Mouse (Mus musculus): Measurements from ENCODE around the gene C1qtnf6. TPM values are rescaled to one million over a fixed set of nuclear protein-coding genes. Genes with fewer than 3 reads are reported as not detected.

The C1qtnf6 gene
- total and polyA plus RNA-seq, 2 experiments from 2014 or later = 6.1 to 10.2 TPM

DNA sequence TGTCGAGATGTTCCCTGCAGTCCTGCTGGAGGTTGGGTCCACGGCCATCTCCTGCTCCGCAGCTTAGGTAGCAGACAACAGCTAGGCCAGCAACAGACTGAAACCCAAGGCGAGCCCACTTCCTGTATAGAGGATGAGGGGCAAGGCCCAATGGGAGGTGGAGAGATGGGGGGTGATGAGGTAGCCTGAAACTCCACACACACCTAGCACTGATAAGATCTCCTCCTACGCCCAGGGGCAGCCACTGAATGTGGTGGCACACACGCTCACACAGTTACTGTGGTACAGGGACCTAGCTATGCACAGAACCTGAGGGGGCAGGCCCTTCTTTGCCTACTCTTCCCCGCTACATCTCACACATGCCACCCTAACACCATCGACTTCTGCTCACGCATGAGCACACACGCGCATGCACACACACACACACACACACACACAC is 36.2 kb downstream of the C1qtnf6 start, which contains the start of gene Il2rb:
TSS of gene Il2rb (minus strand) at position 304 of the 439 bp plus-strand sequence.
- Histone ChIP-seq H3K9me3 (ENCODE audit: low read length) (no peaks in the 10 kb centered on the region), H3K4me2 (ENCODE audit: low read depth, low read length) (no peak within 1 kb of the TSS), H3K27ac (no peak within 1 kb of the TSS), H3K9ac (replicated peaks; ENCODE audit: low read length) (no peak within 1 kb of the TSS), H3K4me1 (ENCODE audit: insufficient read depth, low read length) (no peaks in the 10 kb centered on the region), H3K36me3 (ENCODE audit: insufficient read depth, low read length) (no peaks in the 10 kb centered on the region), H3K4me3 (ENCODE audit: low read length) (no peak within 1 kb of the TSS), H3K27me3 (ENCODE audit: insufficient read depth, low read length) (no peaks in the 10 kb centered on the region)
- ATAC-seq (no peak), DNase-seq (ENCODE audit: low spot score) (no peak)
- no peak for TF ChIP-seq CTCF (IDR thresholded peaks at IDR 0.05; ENCODE audit: low read depth)
- 86% methylated on average over 11 of the region's 11 CpGs for WGBS

DNA sequence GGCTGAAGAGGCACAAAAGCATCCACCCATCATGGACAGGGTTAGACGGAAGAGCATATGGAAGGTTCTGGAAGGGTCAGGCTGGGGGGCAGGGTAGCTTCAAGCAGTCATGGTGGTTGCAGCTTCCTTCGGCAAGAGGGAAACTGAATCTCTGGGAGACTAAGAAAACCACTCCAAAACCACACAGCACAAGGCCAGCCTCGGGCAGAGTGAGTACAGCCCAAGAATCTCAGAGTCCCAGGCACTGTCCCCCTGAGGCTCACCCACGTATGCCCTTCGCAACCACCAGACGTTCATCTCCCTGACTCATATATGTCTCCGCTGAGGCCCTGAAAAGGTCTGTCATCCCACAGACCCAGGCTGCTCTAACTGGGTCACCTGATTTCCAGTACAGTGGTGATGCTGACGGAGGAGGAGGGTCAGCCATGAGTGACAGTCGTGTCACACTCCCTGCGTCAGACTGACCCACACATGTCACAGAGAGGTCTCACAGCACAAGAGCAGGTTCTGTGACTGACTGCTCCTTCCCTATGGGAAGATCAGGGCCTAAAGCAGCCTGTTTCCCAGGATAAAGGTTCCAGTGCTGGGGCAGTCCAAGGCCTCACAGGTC is 37.7 kb downstream of the C1qtnf6 start:
- Histone ChIP-seq H3K27me3 (ENCODE audit: insufficient read depth, low read length) (no peaks in the 10 kb centered on the region), H3K36me3 (ENCODE audit: insufficient read depth, low read length) (no peaks in the 10 kb centered on the region), H3K9ac (replicated peaks; ENCODE audit: low read length) (no peak overlapping the region), H3K4me3 (ENCODE audit: low read length) (no peak overlapping the region), H3K4me1 (ENCODE audit: insufficient read depth, low read length) (no peaks in the 10 kb centered on the region), H3K9me3 (ENCODE audit: low read length) (no peaks in the 10 kb centered on the region), H3K4me2 (ENCODE audit: low read depth, low read length) (no peak overlapping the region), H3K27ac (no peak overlapping the region)
- no peak for TF ChIP-seq CTCF (IDR thresholded peaks at IDR 0.05; ENCODE audit: low read depth)
- ATAC-seq = peak; percentile 40; the same call in 1 of the 2 replicates
- DNase-seq (ENCODE audit: low spot score) = no peak
- 76% methylated on average over 10 of the region's 10 CpGs for WGBS

DNA sequence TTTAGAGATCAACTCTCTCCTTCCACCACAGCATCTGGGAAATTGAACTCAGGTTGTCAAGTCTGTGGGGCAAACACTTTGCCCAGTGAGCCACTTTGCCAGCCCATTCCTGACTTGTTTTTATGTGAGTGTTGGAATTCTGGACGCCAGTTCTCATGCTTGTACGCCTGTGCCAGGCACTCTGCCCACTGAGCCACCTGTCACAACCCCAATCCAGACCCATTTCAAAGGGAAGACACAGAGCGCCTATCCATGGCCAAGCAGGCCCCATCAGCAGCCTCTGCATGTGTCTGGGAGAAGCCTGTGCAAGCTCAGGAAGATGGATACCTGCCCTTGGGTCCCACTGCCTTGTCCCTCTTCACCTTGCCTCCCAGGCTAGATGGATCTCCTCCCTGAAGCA is 39.9 kb downstream of the C1qtnf6 start:
- Histone ChIP-seq H3K9ac (replicated peaks; ENCODE audit: low read length) (no peak overlapping the region), H3K9me3 (ENCODE audit: low read length) (no peaks in the 10 kb centered on the region), H3K4me1 (ENCODE audit: insufficient read depth, low read length) (no peaks in the 10 kb centered on the region), H3K36me3 (ENCODE audit: insufficient read depth, low read length) (no peaks in the 10 kb centered on the region), H3K4me2 (ENCODE audit: low read depth, low read length) (no peak overlapping the region), H3K27me3 (ENCODE audit: insufficient read depth, low read length) (no peaks in the 10 kb centered on the region), H3K27ac (no peak overlapping the region), H3K4me3 (ENCODE audit: low read length) (no peak overlapping the region)
- TF ChIP-seq CTCF (IDR thresholded peaks at IDR 0.05; ENCODE audit: low read depth) = no peak
- DNase-seq (ENCODE audit: low spot score) = no peak
- 81% methylated on average over 3 of the region's 3 CpGs for WGBS
- no peak for ATAC-seq

DNA sequence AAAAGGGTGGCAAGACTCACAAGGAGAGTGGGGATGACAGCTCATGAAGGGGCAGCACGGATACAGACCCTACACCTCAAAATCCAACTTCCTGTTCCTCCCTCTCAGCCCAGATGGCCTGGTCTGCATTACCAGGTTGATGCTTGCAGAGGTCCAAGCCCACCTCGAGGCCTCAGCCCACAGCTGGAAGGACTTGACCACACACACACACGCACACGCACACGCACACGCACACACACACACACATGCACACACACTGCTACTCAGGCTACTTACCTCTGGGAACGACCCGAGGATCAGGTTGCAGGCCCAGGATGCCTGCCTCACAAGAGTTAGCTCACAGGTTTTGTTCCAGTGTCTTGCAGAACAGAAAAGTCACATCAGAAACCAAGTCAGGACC is 41.3 kb downstream of the C1qtnf6 start:
- ATAC-seq = no peak
- no peaks in the 10 kb centered on the region for H3K4me1 ChIP-seq (ENCODE audit: insufficient read depth, low read length)
- no peak for DNase-seq (ENCODE audit: low spot score)
- no peak overlapping the region for H3K4me3 ChIP-seq (ENCODE audit: low read length)
- no peaks in the 10 kb centered on the region for H3K36me3 ChIP-seq (ENCODE audit: insufficient read depth, low read length)
- no peak overlapping the region for H3K9ac ChIP-seq (replicated peaks; ENCODE audit: low read length)
- H3K27ac ChIP-seq = no peak overlapping the region
- WGBS = 79% methylated on average over 8 of the region's 8 CpGs
- no peaks in the 10 kb centered on the region for H3K27me3 ChIP-seq (ENCODE audit: insufficient read depth, low read length)
- H3K9me3 ChIP-seq (ENCODE audit: low read length) = no peaks in the 10 kb centered on the region
- H3K4me2 ChIP-seq (ENCODE audit: low read depth, low read length) = no peak overlapping the region
- no peak for TF ChIP-seq CTCF (IDR thresholded peaks at IDR 0.05; ENCODE audit: low read depth)

DNA sequence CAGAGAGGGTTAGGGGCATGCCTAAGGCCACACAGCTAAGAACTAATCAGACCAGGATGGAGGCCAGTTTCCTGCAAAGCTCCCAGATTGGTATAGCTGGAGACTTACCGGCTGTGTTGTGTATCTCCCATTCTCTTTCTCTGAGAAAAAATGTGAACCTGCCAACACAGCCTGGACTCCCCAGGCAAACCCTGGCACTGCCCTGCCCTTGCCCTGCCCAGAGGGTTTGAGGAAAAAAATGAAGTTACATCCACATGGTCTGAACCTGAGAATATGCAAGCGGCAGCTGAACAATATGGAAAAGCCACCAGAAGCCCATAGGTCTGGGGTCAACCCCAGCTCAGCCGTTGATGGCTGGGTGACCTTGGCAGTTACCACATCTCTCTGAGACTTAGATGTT is 42.0 kb downstream of the C1qtnf6 start:
- no peak for TF ChIP-seq CTCF (IDR thresholded peaks at IDR 0.05; ENCODE audit: low read depth)
- Histone ChIP-seq H3K4me3 (ENCODE audit: low read length) (no peak overlapping the region), H3K4me2 (ENCODE audit: low read depth, low read length) (no peak overlapping the region), H3K9ac (replicated peaks; ENCODE audit: low read length) (no peak overlapping the region), H3K36me3 (ENCODE audit: insufficient read depth, low read length) (no peaks in the 10 kb centered on the region), H3K9me3 (ENCODE audit: low read length) (no peaks in the 10 kb centered on the region), H3K4me1 (ENCODE audit: insufficient read depth, low read length) (no peaks in the 10 kb centered on the region), H3K27ac (no peak overlapping the region), H3K27me3 (ENCODE audit: insufficient read depth, low read length) (no peaks in the 10 kb centered on the region)
- no peak for ATAC-seq
- no peak for DNase-seq (ENCODE audit: low spot score)
- WGBS = 78% methylated on average over 3 of the region's 3 CpGs

DNA sequence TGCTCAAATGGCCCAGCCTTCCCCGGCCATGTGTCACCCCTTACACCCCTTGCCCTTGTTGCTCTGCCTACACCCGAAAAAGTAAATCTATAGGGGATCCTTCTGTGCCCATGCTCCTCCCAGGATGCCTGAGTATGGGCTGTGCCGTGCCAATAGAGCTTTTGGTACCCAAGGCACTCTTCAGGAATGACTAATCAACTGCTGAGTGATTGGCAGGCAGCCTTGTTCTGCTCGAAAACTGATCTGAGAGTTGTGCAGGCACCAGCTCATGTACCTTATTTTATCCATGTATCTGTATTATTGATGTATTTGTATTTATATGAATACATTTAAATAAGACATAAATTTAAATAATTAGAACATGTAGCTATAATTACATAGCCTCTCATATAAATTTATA is 44.1 kb downstream of the C1qtnf6 start:
- 52% methylated on average over 4 of the region's 4 CpGs for WGBS
- Histone ChIP-seq H3K4me2 (ENCODE audit: low read depth, low read length) (no peak overlapping the region), H3K4me1 (ENCODE audit: insufficient read depth, low read length) (no peaks in the 10 kb centered on the region), H3K9me3 (ENCODE audit: low read length) (no peaks in the 10 kb centered on the region), H3K27me3 (ENCODE audit: insufficient read depth, low read length) (no peaks in the 10 kb centered on the region), H3K27ac (no peak overlapping the region), H3K4me3 (ENCODE audit: low read length) (no peak overlapping the region), H3K9ac (replicated peaks; ENCODE audit: low read length) (no peak overlapping the region), H3K36me3 (ENCODE audit: insufficient read depth, low read length) (no peaks in the 10 kb centered on the region)
- DNase-seq (ENCODE audit: low spot score) = no peak
- no peak for ATAC-seq
- TF ChIP-seq CTCF (IDR thresholded peaks at IDR 0.05; ENCODE audit: low read depth) = no peak

DNA sequence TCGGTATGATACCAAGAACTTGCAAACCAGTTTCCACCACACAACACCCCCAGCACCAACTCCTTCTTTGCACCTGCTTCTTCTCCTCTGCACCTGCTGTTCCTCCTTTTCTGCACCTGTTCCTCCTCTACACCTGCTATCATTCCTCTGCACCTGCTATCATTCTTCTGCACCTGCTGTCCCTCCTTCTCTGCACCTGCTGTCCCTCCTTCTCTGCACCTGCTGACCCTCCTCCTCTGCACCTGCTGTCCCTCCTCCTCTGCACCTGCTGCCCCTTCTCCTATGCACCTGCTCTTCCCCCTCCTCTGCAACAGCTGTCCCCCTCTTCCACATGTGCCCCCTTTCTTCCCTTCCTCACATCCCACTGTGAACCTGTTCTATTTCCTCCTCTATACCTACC is 44.7 kb downstream of the C1qtnf6 start:
- 82% methylated on average over 1 of the region's 1 CpGs for WGBS
- Histone ChIP-seq H3K4me3 (ENCODE audit: low read length) (no peak overlapping the region), H3K4me1 (ENCODE audit: insufficient read depth, low read length) (no peaks in the 10 kb centered on the region), H3K4me2 (ENCODE audit: low read depth, low read length) (no peak overlapping the region), H3K27me3 (ENCODE audit: insufficient read depth, low read length) (no peaks in the 10 kb centered on the region), H3K9ac (replicated peaks; ENCODE audit: low read length) (no peak overlapping the region), H3K9me3 (ENCODE audit: low read length) (no peaks in the 10 kb centered on the region), H3K27ac (no peak overlapping the region), H3K36me3 (ENCODE audit: insufficient read depth, low read length) (no peaks in the 10 kb centered on the region)
- ATAC-seq (no peak), DNase-seq (ENCODE audit: low spot score) (no peak)
- TF ChIP-seq CTCF (IDR thresholded peaks at IDR 0.05; ENCODE audit: low read depth) = no peak
